Mouse (Mus musculus): ENCODE measurements around the gene Amotl1.

Amotl1 gene

DNA sequence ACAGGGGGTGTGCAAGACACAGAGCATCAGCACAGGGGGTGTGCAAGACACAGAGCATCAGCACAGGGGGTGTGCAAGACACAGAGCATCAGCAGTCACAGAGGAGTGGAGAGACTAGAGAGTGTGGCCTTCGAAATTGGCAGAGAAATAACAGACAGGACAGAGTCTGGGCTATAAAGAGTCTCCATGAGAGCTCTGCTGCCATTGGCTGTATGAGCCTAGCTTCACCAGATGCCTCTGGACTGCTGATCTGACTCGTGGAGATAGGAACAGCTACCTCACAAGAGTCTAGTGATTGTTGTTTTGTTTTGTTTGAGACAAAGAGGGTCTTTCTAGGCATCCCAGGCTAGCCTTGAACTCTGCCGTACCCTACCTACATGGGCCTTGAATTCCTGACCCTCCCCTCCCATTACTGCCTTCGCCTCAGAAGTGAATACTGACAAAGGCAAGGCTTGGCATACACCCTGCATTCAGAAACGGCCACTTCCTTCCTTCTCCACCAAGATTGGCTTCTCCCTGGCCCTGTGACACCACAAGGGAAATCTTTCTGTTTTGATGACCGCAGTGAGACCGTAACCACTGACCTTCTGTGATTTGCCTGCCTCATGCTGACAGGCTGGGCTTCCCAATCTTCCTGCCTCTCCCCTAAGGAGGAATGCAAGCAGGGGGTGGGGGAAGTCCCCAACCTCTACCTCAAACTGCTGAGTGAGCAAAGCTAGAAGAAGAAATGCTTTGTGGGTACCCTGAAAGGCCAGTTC lies 3.4 kb downstream of the Amotl1 start:
- no peak for DNase-seq (ENCODE audit: low read depth, low spot score)

DNA sequence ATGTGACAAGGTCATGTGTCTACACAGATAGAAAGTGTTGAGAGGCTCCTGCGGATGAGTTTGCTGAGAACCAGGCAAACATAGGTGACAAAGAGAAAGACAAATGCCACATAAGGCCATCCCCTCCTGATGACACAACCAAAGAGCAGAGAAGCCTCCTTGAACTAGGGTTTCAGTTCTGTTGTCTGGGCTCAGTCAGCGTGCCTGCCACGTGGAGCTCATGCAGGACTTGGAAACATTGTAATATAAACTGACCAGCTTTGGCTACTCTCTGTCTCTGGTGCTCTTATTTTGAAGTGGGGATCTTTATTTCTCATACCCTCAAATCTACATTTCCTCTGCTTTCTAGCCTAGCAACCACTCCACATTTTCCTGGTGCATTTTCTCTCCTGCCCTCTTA lies 8.6 kb downstream of the Amotl1 start:
- no peak for DNase-seq (ENCODE audit: low read depth, low spot score)

DNA sequence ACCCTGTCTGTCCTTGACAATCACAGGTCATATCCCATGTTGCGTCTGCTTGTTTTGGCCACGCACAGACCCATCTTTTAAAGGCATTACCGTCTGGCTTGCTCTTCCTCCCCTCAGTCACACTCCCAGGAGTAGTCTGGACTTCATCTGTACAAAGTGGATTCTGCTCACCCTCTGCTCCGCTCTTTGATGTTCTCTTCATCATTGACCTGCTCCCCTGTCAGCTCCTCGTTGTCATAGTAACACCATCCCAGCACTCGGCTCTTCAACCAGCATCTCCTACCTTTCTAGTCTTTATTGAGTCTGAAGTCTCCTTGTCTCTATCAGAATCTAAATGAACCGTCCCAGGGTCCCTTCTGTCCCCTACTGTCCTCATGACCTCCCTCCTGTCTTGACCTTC lies 9.3 kb downstream of the Amotl1 start:
- DNase-seq (ENCODE audit: low read depth, low spot score): no peak

DNA sequence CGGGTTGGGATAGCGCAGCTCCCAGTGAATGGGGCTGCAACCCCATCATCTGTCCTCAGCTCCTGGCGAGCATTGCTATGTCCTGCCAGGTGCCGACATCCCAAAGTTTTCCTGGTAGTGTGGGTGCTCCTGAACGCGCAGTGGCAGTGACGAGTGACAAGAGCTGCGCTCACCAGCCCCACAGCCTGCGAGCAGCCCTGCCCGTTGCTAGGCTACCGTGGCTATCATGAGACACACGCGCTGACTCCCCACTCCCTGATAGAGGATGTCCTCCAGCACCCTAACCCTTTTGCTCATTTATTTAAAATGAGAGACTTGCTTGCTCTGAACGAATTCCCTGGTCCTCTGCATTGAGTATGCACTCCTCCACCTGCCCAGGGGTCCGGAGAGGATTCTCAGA lies 10.7 kb downstream of the Amotl1 start:
- DNase-seq (ENCODE audit: low read depth, low spot score): no peak

DNA sequence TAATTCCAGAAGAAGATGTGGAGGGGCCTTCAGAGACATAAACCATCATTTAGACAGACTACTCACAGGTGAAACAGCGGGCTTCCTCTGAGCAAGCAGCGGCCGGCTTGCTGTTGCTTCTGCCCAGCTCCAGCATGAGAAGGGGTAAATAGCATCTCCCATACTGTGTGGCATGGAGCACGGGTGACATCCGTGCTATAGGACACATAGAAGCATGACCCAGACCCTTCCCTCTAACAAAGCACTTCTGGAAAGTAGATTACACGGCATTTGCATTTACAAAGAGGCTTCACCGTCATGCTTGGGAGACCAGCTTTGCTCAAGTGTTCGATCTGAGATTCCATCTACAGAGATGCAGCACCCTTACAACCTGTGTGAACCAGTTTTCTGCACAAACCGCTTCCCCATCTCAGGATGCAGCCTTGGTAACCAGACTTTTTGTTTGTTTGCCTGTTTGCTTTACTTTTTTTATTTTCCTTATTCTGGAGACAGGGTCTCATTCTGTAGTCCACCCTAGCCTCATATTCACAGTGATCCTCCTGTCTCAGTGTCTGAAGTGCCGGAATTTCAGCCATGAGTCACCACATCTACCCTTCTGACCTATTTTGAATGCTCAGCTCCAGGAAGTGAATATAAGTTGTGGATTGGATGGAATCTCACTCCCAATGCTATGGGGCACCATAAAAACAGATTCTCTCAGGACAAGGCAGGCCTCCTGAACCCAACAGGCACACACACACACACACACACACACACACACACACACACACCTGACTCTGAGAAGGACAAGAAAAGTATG lies 12.3 kb downstream of the Amotl1 start:
- no peak for DNase-seq (ENCODE audit: low read depth, low spot score)

DNA sequence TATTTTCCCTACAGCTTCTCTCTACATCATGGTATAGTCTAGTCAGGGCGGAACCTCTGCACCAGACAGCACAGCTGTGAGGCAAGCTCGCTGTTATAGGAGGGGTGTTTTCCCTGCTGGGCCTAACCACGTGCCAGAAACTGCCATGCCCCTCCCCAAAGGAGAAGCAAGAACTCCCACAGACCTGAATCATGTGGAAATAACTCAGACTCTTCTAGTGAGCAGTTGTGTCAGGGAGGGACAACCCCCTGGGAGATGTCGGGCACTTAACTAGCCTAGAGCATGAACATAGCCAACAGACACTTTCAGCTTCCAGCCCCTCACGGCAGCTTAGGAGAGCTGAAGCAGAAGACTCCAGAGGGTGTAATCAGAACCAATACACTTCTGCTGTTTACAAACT lies 13.1 kb downstream of the Amotl1 start:
- no peak for DNase-seq (ENCODE audit: low read depth, low spot score)

DNA sequence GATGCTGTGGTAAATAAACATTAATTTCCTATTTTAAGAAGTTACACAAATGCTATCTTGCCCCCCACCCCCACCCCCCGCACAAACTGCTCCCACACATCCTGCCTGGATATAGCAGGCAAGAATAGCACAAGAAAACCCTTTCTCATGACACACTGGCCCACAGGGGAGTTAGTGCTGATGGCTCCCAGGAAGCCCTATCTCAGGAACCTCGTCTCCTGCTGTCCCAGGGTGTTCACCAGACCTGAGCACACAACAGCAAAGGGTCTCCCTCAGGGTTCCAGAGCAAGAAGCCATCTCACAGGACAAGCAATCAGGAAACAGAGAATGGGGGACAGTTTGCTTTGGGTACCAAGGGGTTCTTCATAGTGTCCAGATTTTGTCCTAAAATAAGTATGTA lies 17.3 kb downstream of the Amotl1 start:
- DNase-seq (ENCODE audit: low read depth, low spot score): no peak

DNA sequence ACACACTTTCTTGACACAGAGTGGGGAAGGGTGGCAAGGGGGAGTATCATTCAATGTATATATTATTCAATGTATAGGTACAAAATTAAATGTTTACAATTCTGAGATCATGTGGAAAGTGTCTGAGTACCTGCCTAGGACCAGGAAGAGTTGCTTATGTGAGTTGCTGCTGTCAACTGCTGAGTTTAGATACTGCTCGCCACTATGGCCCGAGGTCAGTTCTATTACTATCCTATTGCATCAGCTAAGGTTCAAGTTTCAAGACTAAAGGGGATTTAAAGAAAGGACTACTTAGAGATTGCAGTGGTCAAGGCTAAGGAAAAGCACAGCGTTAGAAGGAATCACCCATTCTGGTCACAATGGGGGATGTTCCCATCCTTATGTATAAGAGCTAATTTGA lies 18.9 kb downstream of the Amotl1 start:
- DNase-seq (ENCODE audit: low read depth, low spot score): no peak

DNA sequence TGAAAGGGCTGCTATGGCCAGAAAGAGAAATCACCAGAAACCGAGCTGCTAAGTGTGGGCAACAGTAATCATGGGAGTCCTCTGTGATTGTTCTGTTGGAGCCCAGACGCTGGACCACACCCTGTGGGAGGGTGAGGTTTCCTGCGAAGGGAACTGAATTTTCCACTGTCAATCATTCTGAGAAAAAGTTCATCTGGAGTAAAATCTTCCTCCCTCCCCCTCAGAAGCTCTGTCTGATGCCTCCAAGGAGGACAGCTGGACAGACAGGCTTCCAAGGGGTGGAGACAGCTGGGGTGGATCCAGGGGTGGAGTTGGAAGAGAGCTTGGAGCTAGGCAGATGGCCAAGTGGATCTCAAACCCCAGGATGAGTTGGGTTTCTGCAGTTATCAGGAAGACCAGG lies 19.8 kb downstream of the Amotl1 start:
- DNase-seq (ENCODE audit: low read depth, low spot score): no peak

DNA sequence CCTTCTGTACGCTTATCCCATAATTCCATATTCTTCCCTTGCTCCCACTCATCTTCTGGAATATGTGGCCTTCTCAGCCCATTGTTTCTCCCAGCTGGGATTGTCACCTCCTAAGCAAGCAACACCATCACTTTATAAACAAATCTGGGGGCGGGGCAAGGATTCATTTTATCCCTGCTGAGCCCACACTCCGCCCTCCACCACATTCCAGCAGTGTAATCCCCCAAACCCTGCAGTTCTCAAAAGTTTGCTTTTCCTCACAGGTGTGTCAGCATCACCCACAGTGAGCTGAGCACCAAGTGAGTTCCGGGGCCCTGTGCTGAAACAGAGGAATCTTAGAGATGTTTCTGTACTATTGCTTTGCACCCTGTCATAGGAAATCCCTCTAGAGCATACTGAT lies 20.9 kb downstream of the Amotl1 start:
- no peak for DNase-seq (ENCODE audit: low read depth, low spot score)

DNA sequence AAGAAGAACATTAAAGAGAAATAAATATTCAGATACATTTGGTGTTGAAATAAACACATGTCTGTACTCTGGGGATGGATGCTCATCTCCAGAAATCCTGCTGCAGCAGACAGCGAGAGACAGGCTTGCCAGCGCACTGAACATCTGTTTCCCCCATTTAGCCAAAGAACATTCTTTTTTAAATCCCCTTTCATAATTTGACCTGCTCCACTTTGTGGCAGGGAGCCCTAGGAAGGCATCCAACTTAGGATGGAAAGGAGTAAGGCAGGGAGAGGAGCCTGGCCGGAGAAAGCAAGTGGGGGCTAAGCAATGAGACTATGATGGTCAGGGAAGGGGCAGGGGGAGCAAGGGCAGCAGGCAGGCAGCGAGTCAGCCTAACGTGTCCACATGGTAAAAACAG lies 21.6 kb downstream of the Amotl1 start:
- DNase-seq (ENCODE audit: low read depth, low spot score): no peak

DNA sequence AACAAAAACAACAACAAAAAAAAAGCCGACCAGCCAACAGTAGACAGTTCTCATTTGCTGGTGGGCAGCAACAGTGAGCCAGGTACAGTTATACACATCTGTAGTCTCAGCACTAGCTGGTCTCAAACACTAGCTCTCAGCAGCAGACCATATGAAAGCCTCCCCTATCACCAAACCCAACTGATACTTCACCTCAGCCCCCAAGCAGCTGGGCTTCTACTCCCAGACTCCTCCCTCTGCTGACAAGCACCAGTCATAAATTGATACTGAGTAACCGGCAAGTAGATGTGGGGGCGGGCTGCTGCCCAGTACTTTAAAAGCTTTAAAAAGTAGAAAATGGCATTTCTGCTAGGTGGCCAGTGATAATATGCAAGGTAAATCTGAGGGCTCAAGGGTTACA lies 22.0 kb downstream of the Amotl1 start:
- no peak for DNase-seq (ENCODE audit: low read depth, low spot score)

DNA sequence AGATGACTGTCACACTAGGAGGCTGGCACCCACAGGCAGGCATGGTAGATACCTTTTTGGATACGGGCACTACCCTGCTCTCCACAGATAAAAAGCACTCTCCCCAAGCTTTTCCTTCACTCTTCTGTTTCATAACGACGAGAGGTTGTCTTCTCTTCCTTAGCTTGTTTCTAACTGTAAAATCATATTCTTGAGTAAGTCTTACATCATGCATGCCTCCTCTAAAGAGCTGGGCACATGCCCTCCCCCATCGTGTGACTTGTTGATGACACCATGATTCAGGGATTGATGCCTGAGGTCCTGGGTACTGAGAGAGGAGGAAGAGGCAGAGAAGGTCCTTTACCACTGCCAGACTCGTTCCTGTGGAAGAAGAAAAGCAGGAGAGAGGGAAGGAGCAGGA lies 24.7 kb downstream of the Amotl1 start:
- DNase-seq (ENCODE audit: low read depth, low spot score): no peak

DNA sequence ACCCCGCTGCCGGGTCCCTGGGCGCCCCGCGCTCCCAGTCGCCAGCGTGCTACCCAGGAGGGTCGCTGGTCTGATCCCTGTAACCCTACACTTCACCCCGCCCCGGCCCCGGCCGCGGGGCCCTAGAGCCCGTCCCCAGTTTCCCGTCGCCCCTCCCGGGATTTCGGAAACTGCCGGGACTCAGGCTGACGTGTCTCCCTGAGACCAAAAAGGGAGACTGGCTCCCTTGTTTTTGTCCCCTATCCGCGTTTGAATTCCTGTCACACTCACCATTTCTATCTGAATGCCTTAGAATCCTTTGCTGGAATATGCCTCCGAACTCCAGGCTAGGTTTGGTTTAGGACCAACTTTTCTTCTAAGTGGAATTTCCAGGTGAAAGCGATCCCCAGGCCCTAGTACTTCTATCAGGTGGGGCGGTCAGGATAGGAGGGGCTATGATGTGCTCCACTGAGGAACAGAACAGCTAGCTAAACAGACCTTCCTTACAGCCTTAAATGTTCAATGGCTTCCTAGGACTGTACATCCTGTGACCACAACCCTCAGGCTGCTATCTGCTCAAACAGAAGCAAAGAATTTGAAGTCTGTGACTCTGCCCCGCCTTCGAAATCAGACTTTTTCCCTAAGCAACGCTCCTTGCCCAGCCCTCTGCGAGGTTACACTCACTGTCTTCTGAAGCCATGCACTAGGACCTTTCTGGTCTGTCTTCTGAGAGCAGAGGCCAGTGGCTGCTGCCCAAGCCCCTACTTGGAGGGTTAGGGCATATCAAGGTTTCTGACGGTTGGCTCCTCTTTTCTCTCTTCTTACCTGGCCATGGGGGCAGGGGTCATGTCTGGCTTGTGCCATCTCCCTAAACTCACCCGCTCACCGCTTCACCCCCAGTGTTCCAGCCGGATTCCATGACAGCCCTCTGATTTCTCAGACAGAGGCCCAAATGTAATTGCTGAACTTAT lies 29.6 kb downstream of the Amotl1 start:
- peak; percentile 61 for DNase-seq (ENCODE audit: low read depth, low spot score)

DNA sequence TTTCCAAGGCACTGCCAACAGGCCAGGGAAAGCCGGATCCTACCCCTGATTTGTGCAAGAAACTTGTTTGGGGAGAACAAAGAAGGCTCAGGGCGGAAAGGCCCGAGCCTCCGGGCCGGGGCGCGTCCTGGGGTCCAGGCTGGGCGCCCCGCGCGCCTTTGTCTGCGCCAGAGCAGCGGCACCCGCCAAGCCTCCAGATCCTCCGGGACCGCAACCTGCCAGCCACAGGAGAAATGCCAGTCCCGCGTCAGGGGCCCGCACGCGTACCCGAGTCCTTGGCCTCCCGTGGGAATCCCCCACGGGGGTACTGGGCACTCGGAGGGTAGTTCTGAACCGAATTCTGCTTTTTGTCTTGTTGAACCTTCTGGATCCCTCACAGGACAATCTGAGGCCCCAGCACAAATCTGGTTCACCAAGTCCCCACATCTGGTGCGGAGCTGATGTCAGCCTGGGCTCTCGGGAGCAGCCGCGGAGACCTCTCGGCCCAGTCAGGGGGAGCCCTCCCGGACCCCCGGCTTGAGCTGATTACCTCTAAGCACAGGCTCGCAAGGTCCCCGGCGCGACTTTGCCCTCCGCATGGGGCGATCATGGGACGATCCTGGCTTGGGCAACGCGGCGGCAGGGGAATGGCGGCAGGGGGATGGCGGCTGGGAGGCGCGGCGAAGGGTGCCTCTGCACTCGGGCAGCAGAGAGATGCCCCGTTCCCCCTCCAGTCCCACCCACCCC lies 30.5 kb downstream of the Amotl1 start:
- no peak for DNase-seq (ENCODE audit: low read depth, low spot score)

DNA sequence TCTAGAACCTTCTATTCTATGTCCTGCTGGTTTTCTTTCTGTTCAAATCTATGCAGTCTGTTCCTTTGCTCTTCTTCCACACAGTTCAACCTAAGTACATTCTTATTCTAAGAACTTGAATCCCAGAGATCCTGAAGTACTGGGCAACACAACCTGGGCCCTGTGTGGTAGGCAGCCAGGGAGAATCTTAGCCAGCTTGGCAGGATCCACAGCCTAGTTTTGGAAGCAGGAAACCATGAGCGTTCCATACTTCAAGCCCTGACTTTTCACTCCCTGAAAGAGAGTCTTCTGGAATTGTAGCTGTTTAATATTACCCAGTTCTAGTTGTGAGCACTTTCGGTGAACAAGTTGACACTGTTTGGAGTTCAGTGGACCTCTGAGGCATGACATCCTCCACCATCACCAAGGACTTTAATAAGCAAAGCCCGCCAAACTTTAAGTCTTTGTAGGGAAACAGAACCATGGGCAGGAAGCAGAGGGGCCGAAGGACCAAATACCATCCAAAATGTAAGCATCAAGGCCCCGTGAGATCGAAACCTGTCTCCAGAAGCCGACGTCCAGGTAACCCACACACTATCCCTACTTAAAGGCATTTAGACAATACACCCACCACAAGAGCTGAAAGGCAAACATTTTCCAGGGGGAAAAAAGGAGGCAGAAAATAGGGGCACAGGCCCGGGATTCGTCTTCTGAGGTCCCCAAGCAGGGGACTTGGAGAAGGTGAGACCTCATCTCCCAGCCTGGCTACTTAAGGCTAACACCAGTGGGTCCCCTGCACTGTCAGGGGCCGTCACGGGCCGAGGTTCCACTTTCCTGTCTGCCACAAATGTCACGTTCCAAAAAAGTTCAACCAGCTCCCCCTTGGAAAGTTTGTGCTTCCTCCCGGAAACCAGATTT lies 31.3 kb downstream of the Amotl1 start:
- no peak for DNase-seq (ENCODE audit: low read depth, low spot score)

DNA sequence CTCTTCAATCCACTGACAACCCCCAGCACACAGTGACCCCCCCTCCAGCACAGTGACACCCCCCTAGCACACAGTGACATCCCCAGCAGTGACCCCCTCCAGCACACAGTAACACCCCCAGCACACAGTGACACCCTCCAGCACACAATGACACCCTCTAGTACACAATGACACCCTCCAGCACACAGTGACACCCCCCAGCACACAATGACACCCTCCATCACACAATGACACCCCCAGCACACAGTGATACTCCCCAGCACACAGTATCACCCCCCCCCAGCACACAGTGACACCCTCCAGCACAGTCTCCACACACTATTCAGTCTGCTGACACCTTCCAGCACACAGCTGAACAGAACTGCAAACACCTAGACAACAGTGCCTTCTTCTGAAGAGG lies 32.3 kb downstream of the Amotl1 start:
- no peak for DNase-seq (ENCODE audit: low read depth, low spot score)

DNA sequence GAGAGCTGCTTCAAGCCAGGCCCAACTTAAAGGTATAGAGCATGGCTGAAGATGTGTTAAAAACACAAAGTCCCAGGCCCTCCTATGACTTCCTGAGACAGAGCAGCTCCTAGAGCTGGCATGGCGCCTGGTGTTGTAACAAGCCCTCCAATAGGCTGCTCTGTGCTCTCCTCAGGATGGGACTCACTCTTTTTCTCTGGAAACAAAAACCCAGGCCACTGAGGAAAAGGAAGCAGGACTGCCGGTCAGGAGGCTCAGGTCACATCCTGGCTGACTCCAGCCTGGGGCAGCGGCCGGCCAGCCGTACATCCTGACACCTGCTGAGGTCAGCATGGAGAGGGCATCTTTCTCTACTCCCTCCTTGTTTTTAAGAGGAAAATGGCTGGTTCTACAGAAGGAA lies 36.3 kb downstream of the Amotl1 start:
- no peak for DNase-seq (ENCODE audit: low read depth, low spot score)

DNA sequence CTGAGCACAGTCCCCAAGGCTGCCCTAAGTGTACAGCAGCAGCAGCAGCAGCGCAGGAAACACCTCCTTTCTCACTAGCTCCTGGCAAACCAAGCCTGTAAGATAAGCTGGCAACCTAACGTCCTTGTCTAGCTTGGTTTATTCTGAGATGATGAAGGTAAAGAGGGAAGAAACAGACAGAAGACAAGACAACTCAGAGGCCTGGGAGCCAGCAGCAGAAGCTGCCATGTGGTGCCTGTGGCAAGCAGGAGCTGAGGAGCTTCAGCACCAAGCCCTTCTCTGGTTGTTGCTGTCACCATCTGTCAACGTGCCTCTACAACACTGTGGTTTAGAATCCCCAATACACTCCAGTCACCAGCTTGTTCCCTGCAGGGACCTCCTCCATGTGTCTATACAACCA lies 37.4 kb downstream of the Amotl1 start:
- DNase-seq (ENCODE audit: low read depth, low spot score): no peak

DNA sequence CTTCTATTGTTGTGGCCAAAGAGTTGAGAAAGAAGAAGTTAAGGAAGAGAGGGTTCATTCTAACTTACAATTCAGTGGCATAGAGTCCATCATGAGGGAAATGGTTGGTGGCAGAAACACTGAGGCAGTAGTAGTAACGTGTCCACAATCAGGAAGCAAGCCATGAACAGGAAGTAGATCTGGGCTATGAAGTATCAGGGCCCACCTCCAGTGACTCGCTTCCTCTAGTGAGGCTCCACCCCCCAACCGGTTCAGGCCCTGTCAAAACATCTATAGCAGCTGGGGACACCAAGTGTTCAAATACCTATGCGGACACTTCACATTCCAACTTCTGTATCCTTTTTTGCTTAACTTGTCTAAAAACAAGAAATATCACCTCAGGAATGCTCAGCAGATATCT lies 38.9 kb downstream of the Amotl1 start:
- no peak for DNase-seq (ENCODE audit: low read depth, low spot score)

DNA sequence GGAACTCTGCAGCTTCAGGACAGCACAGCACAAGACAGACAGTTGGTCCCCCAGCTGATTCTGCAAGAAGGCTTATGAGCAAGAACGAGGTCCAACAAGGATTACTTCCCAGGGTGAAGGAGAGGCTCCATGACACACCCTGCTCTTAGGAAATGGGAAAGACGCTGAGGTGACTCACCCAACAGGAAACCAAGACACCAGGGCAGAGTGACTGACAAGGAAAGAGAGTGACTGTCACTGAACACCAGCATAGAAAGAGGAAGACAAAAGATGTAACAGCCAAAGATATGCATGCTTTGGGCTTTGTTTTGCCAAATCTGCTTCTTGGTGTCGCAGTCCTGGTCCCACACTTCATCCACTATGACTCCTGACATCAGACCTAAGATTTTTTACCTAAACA lies 40.5 kb downstream of the Amotl1 start:
- DNase-seq (ENCODE audit: low read depth, low spot score): no peak
